Mouse (Mus musculus): ENCODE measurements around the gene Prkcd. TPM values are rescaled to one million over a fixed set of nuclear protein-coding genes. Genes with fewer than 3 reads are reported as not detected.

Gene Prkcd
- total and polyA plus RNA-seq, 2 experiments from 2014 or later: 14.9 to 19.3 TPM

- no peak overlapping the region for H3K27ac ChIP-seq (ENCODE audit: low read depth)
- H3K4me3 ChIP-seq (ENCODE audit: low read depth, low read length): no peak overlapping the region
- no peak overlapping the region for H3K9ac ChIP-seq (replicated peaks; ENCODE audit: low read depth, low read length)
- ATAC-seq (ENCODE audit: insufficient read depth, low read depth) (no peak), DNase-seq (ENCODE audit: low spot score) (no peak)
- H3K4me2 ChIP-seq (ENCODE audit: low read depth, low read length): no peak overlapping the region
- no peaks in the 10 kb centered on the region for H3K27me3 ChIP-seq (ENCODE audit: control insufficient read depth, insufficient read depth, low read length)
- no peaks in the 10 kb centered on the region for H3K4me1 ChIP-seq (ENCODE audit: control insufficient read depth, insufficient read depth)
- no peaks in the 10 kb centered on the region for H3K9me3 ChIP-seq (replicated peaks; ENCODE audit: control insufficient read depth, low read length)
- 81% methylated on average over 4 of the region's 4 CpGs for WGBS
- peaks cover 85% of the 10 kb centered on the region for H3K36me3 ChIP-seq (replicated peaks; ENCODE audit: control insufficient read depth, insufficient read depth, low read length)
- TF ChIP-seq EP300 (IDR thresholded peaks at IDR 0.05; ENCODE audit: low read depth) (no peak), CTCF (IDR thresholded peaks at IDR 0.05; ENCODE audit: low read depth) (no peak)
Measured at GRCm38 (mm10) chr14:30666604-30667003, 40.6 kb upstream of the Prkcd start.

- H3K4me1 ChIP-seq (ENCODE audit: control insufficient read depth, insufficient read depth): no peaks in the 10 kb centered on the region
- no peak for DNase-seq (ENCODE audit: low spot score)
- WGBS: 64% methylated on average over 3 of the region's 3 CpGs
- no peaks in the 10 kb centered on the region for H3K27me3 ChIP-seq (ENCODE audit: control insufficient read depth, insufficient read depth, low read length)
- H3K36me3 ChIP-seq (replicated peaks; ENCODE audit: control insufficient read depth, insufficient read depth, low read length): peaks cover 90% of the 10 kb centered on the region
- H3K9me3 ChIP-seq (replicated peaks; ENCODE audit: control insufficient read depth, low read length): no peaks in the 10 kb centered on the region
- no peak overlapping the region for H3K4me3 ChIP-seq (ENCODE audit: low read depth, low read length)
- no peak overlapping the region for H3K27ac ChIP-seq (ENCODE audit: low read depth)
- no peak for TF ChIP-seq CTCF (IDR thresholded peaks at IDR 0.05; ENCODE audit: low read depth)
- no peak for TF ChIP-seq EP300 (IDR thresholded peaks at IDR 0.05; ENCODE audit: low read depth)
- H3K4me2 ChIP-seq (ENCODE audit: low read depth, low read length): no peak overlapping the region
- ATAC-seq (ENCODE audit: insufficient read depth, low read depth): no peak
- H3K9ac ChIP-seq (replicated peaks; ENCODE audit: low read depth, low read length): no peak overlapping the region
Measured at GRCm38 (mm10) chr14:30666061-30666460, 40.1 kb upstream of the Prkcd start.

DNA sequence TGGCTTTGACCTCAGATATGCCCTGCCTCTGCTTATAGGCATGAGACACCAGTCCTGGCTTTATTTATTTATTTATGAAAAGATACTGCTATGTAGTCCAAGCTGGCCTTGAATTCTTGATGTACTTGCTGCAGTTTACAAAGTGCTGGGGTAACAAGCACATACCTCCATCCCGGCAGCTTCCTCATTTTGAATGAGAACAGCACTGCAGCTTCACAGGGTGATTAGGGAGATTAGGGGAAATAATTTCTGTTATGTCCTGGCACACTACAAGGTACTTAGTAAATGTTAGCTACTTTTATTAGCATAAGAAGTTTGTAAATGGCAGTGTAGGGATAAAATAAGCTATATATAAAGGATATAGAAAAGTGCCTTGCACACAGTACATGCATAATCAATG is 29.5 kb upstream of the Prkcd start:
- Histone ChIP-seq H3K4me1 (ENCODE audit: control insufficient read depth, insufficient read depth) (peaks cover 10% of the 10 kb centered on the region; the same call in 1 of the 2 replicates), H3K27ac (ENCODE audit: low read depth) (no peak overlapping the region), H3K4me3 (ENCODE audit: low read depth, low read length) (no peak overlapping the region), H3K9ac (replicated peaks; ENCODE audit: low read depth, low read length) (no peak overlapping the region), H3K9me3 (replicated peaks; ENCODE audit: control insufficient read depth, low read length) (no peaks in the 10 kb centered on the region), H3K4me2 (ENCODE audit: low read depth, low read length) (no peak overlapping the region), H3K36me3 (replicated peaks; ENCODE audit: control insufficient read depth, insufficient read depth, low read length) (peaks cover 12% of the 10 kb centered on the region; the same call in 1 of the 2 replicates), H3K27me3 (ENCODE audit: control insufficient read depth, insufficient read depth, low read length) (no peaks in the 10 kb centered on the region)
- ATAC-seq (ENCODE audit: insufficient read depth, low read depth): no peak
- 65% methylated on average over 1 of the region's 1 CpGs for WGBS
- TF ChIP-seq EP300 (IDR thresholded peaks at IDR 0.05; ENCODE audit: low read depth) (no peak), CTCF (IDR thresholded peaks at IDR 0.05; ENCODE audit: low read depth) (no peak)
- no peak for DNase-seq (ENCODE audit: low spot score)

- H3K9me3 ChIP-seq (replicated peaks; ENCODE audit: control insufficient read depth, low read length): no peaks in the 10 kb centered on the region
- DNase-seq (ENCODE audit: low spot score): peak; percentile 22
- H3K27ac ChIP-seq (ENCODE audit: low read depth): peak overlapping the region; percentile 89
- peaks cover 11% of the 10 kb centered on the region; the same call in 1 of the 2 replicates for H3K36me3 ChIP-seq (replicated peaks; ENCODE audit: control insufficient read depth, insufficient read depth, low read length)
- TF ChIP-seq CTCF (IDR thresholded peaks at IDR 0.05; ENCODE audit: low read depth) (no peak), EP300 (IDR thresholded peaks at IDR 0.05; ENCODE audit: low read depth) (no peak)
- no peaks in the 10 kb centered on the region for H3K27me3 ChIP-seq (ENCODE audit: control insufficient read depth, insufficient read depth, low read length)
- H3K4me2 ChIP-seq (ENCODE audit: low read depth, low read length): peak overlapping the region; percentile 64
- peaks cover 12% of the 10 kb centered on the region; the same call in 1 of the 2 replicates for H3K4me1 ChIP-seq (ENCODE audit: control insufficient read depth, insufficient read depth)
- 40% methylated on average over 4 of the region's 4 CpGs for WGBS
- H3K9ac ChIP-seq (replicated peaks; ENCODE audit: low read depth, low read length): peak overlapping the region; percentile 96
- H3K4me3 ChIP-seq (ENCODE audit: low read depth, low read length): peak overlapping the region; percentile 91
- ATAC-seq (ENCODE audit: insufficient read depth, low read depth): no peak
Measured at GRCm38 (mm10) chr14:30654691-30655228, 28.8 kb upstream of the Prkcd start.

DNA sequence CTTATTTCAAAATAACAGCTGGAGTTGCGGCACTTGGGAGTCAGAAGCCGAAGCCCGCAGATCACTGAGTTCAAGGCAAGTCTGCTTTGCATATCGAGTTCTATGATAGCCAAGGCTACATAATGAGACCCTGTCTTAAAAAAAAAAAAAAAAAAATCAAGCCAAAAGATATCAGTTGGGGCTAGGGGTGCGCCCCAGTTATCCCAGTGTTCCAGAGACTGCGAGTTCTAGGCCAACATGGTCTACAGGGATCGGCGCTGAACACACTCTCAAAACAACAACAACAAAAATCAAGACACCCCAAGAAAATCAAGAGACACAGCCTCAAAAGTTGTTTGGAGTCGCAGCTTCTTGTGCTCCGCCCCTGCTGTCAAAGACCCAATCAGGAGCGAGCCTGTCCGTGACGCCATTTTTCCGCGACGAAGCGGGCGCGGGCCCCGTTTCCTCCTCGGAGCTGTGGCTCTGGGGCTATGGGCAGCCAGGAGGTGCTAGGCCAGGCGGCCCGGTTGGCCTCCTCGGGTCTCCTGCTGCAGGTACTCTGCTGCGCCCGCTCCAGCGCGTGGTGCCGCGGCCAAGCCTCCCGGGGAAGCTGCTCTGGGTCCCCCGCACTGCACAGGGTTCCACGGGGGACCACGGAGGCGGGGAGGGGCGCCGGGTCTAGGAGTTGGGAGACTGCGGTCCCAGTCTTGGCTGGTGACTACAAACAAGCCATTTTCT is 28.1 kb upstream of the Prkcd start, which contains the start of gene Rft1:
Gene Rft1 (plus strand): TSS at position 418 of the 717 bp plus-strand sequence.
- ATAC-seq (ENCODE audit: insufficient read depth, low read depth) (peak; percentile 78), DNase-seq (ENCODE audit: low spot score) (peak; percentile 87)
- H3K27me3 ChIP-seq (ENCODE audit: control insufficient read depth, insufficient read depth, low read length): no peaks in the 10 kb centered on the region
- peaks cover 12% of the 10 kb centered on the region; the same call in 1 of the 2 replicates for H3K4me1 ChIP-seq (ENCODE audit: control insufficient read depth, insufficient read depth)
- TF ChIP-seq CTCF (IDR thresholded peaks at IDR 0.05; ENCODE audit: low read depth) (no peak), EP300 (IDR thresholded peaks at IDR 0.05; ENCODE audit: low read depth) (peak; percentile 37; the same call in 1 of the 2 replicates)
- peaks cover 6% of the 10 kb centered on the region; the same call in 1 of the 2 replicates for H3K36me3 ChIP-seq (replicated peaks; ENCODE audit: control insufficient read depth, insufficient read depth, low read length)
- H3K9ac ChIP-seq (replicated peaks; ENCODE audit: low read depth, low read length): peak within 1 kb of the TSS; percentile 96
- 2% methylated on average over 38 of the region's 38 CpGs for WGBS
- H3K27ac ChIP-seq (ENCODE audit: low read depth): peak within 1 kb of the TSS; percentile 89
- H3K4me2 ChIP-seq (ENCODE audit: low read depth, low read length): peak within 1 kb of the TSS; percentile 64
- no peaks in the 10 kb centered on the region for H3K9me3 ChIP-seq (replicated peaks; ENCODE audit: control insufficient read depth, low read length)
- peak within 1 kb of the TSS; percentile 91 for H3K4me3 ChIP-seq (ENCODE audit: low read depth, low read length)

Measured in heart, postnatal 0 days (tissue).